Mouse (Mus musculus) limb, embryonic 12.5 days (tissue): ENCODE measurements around the gene Psma1. TPM values are rescaled to one million over a fixed set of nuclear protein-coding genes. Genes with fewer than 3 reads are reported as not detected.

Source experiments
- ATAC-seq: fragments of 200-750 bp; cut with Nextera tagmentation; 2 replicates; pipeline ENCODE4 v1.8.0; 2017; ENCODE audit warnings: low read depth, moderate TSS enrichment; ENCODE audit not compliant: insufficient number of reproducible peaks, insufficient read depth, low FRiP score, low TSS enrichment
- H3K27ac ChIP-seq: fragments of 300-500 bp; sonication (generic); 2 replicates; pipeline ENCODE4 v1.5.1; 2016; ENCODE audit warnings: mild to moderate bottlenecking, moderate library complexity
- H3K27me3 ChIP-seq: fragments of 300-500 bp; sonication (generic); 2 replicates; pipeline ENCODE4 v1.6.1; 2016; ENCODE audit warnings: mild to moderate bottlenecking, moderate library complexity
- H3K36me3 ChIP-seq: fragments of 300-500 bp; sonication (generic); 2 replicates; pipeline ENCODE4 v1.6.1; 2016; ENCODE audit warnings: mild to moderate bottlenecking, moderate library complexity
- H3K4me1 ChIP-seq: fragments of 300-500 bp; sonication (generic); replicated peaks from 2 replicates; pipeline ENCODE4 v1.6.1; 2016
- H3K4me2 ChIP-seq: fragments of 300-500 bp; sonication (generic); 2 replicates; pipeline ENCODE4 v1.6.1; 2016; ENCODE audit warnings: mild to moderate bottlenecking, moderate library complexity
- H3K4me3 ChIP-seq: fragments of 300-500 bp; sonication (generic); replicated peaks from 2 replicates; pipeline ENCODE4 v1.5.1; 2016; ENCODE audit warnings: mild to moderate bottlenecking
- H3K9ac ChIP-seq: fragments of 300-500 bp; sonication (generic); replicated peaks from 2 replicates; pipeline ENCODE4 v1.6.1; 2016; ENCODE audit warnings: mild to moderate bottlenecking, moderate library complexity
- H3K9me3 ChIP-seq: fragments of 300-500 bp; sonication (generic); 2 replicates; pipeline ENCODE4 v1.6.1; 2016; ENCODE audit warnings: mild to moderate bottlenecking, moderate library complexity
- WGBS: fragments of 180-500 bp; shearing (Covaris S2); methylation state at CpG from one replicate; pipeline ENCODE4 v1.1.7; 2016; 5-methylcytosine and 5-hydroxymethylcytosine counted together
- polyA plus RNA-seq: library from polyadenylated mRNA; unstranded; fragments of >200 nt; fragmentation: Nextera tagmentation; extraction: Ambion mirVana; gene quantifications from 2 replicates; pipeline ENCODE4 v1.2.1, GENCODE M21; 2016

Psma1 gene
- polyA plus RNA-seq, 1 experiment from 2014 or later, result 430 TPM

- ATAC-seq, result no peak
- 93% methylated on average over 2 of the region's 2 CpGs for WGBS
- Histone ChIP-seq H3K4me1 (no peaks in the 10 kb centered on the region), H3K27me3 (no peaks in the 10 kb centered on the region), H3K4me3 (no peak overlapping the region), H3K27ac (no peak overlapping the region), H3K4me2 (no peak overlapping the region), H3K9ac (no peak overlapping the region), H3K36me3 (no peaks in the 10 kb centered on the region), H3K9me3 (no peaks in the 10 kb centered on the region)
Measured at GRCm38 (mm10) chr7:114300782-114301181, 24.9 kb upstream of the Psma1 start.

- H3K4me1 ChIP-seq, result no peaks in the 10 kb centered on the region
- no peaks in the 10 kb centered on the region for H3K27me3 ChIP-seq
- H3K27ac ChIP-seq, result no peak overlapping the region
- H3K4me3 ChIP-seq, result no peak overlapping the region
- no peak for ATAC-seq
- no peak overlapping the region for H3K9ac ChIP-seq
- H3K9me3 ChIP-seq, result no peaks in the 10 kb centered on the region
- H3K36me3 ChIP-seq, result no peaks in the 10 kb centered on the region
- 60% methylated on average over 4 of the region's 4 CpGs for WGBS
- no peak overlapping the region for H3K4me2 ChIP-seq
Measured at GRCm38 (mm10) chr7:114299247-114299646, 23.3 kb upstream of the Psma1 start.

GRCm38 (mm10) chr7:114294698-114295097 lies 18.8 kb upstream of the Psma1 start:
- H3K4me1 ChIP-seq, result 0 out of 2 replicates have a peak, but pooled peaks cover 12% of the 10 kb centered on the region
- H3K27ac ChIP-seq, result no peak overlapping the region
- H3K9ac ChIP-seq, result no peak overlapping the region
- H3K27me3 ChIP-seq, result no peaks in the 10 kb centered on the region
- H3K9me3 ChIP-seq, result no peaks in the 10 kb centered on the region
- no peak overlapping the region for H3K4me2 ChIP-seq
- WGBS, result 86% methylated on average over 5 of the region's 5 CpGs
- no peaks in the 10 kb centered on the region for H3K36me3 ChIP-seq
- H3K4me3 ChIP-seq, result no peak overlapping the region
- no peak for ATAC-seq

GRCm38 (mm10) chr7:114293903-114294302 lies 18.0 kb upstream of the Psma1 start:
- WGBS, result 76% methylated on average over 5 of the region's 5 CpGs
- H3K4me3 ChIP-seq, result no peak overlapping the region
- H3K27ac ChIP-seq, result no peak overlapping the region
- no peak for ATAC-seq
- no peaks in the 10 kb centered on the region for H3K9me3 ChIP-seq
- no peaks in the 10 kb centered on the region for H3K27me3 ChIP-seq
- no peaks in the 10 kb centered on the region for H3K36me3 ChIP-seq
- 0 out of 2 replicates have a peak, but pooled peaks cover 12% of the 10 kb centered on the region for H3K4me1 ChIP-seq
- no peak overlapping the region for H3K9ac ChIP-seq
- H3K4me2 ChIP-seq, result no peak overlapping the region

- Histone ChIP-seq H3K9me3 (no peaks in the 10 kb centered on the region), H3K9ac (no peak overlapping the region), H3K27me3 (no peaks in the 10 kb centered on the region), H3K4me2 (peak overlapping the region; percentile 36), H3K36me3 (no peaks in the 10 kb centered on the region), H3K27ac (no peak overlapping the region), H3K4me3 (no peak overlapping the region), H3K4me1 (0 out of 2 replicates have a peak, but pooled peaks cover 12% of the 10 kb centered on the region)
- no peak for ATAC-seq
- 18% methylated on average over 12 of the region's 12 CpGs for WGBS
Measured at GRCm38 (mm10) chr7:114292501-114292971, 16.6 kb upstream of the Psma1 start.

DNA sequence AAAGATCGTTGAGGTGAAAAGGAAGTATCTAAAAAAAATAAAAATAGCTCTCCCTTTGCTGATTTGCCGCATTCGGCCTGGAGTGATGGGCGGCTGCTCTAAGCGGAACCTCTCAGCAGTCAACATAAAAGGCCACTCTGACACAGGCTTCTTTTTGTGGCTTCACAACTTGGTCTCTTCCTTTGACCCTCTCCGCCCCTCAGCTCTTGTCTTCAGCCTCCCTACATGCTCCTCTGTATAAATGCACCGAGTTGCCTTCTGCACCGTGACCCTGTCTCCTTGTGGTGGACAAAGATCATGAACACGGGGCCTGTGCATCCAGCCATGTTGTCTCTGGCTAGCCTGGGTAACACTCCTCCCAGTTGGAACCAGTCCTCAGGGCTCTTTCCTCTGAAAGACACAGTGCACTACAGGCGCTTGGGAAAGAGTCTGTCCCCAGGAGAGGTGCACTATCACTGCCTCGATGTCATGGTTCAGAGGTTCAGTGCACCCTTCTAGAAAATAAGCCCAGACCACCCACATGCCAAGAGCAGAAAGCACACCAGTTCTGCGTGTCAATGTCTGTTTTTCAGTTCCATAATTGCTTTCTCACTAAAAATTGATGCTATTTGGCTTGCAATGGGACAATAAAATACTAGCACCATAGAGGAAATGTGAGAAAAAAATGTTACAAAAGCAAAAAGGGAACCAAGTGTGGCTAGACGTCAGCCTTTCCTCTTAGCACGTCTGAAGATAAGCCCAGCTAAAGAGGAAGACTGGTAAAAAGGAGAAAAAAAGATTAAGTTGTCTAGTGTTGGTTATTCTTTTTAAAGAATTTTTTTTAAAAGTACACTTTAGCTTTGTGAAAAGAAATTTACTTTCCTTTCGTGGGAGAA lies 15.8 kb upstream of the Psma1 start:
- no peak for ATAC-seq
- H3K4me3 ChIP-seq, result no peak overlapping the region
- no peaks in the 10 kb centered on the region for H3K36me3 ChIP-seq
- H3K27me3 ChIP-seq, result no peaks in the 10 kb centered on the region
- WGBS, result 64% methylated on average over 15 of the region's 15 CpGs
- no peak overlapping the region for H3K4me2 ChIP-seq
- H3K4me1 ChIP-seq, result 0 out of 2 replicates have a peak, but pooled peaks cover 12% of the 10 kb centered on the region
- no peaks in the 10 kb centered on the region for H3K9me3 ChIP-seq
- H3K27ac ChIP-seq, result no peak overlapping the region
- no peak overlapping the region for H3K9ac ChIP-seq

- Histone ChIP-seq H3K4me3 (no peak overlapping the region), H3K27ac (no peak overlapping the region), H3K27me3 (no peaks in the 10 kb centered on the region), H3K4me1 (0 out of 2 replicates have a peak, but pooled peaks cover 12% of the 10 kb centered on the region), H3K9ac (no peak overlapping the region), H3K36me3 (no peaks in the 10 kb centered on the region), H3K9me3 (no peaks in the 10 kb centered on the region), H3K4me2 (no peak overlapping the region)
- ATAC-seq, result no peak
- 55% methylated on average over 5 of the region's 5 CpGs for WGBS
Measured at GRCm38 (mm10) chr7:114290078-114290506, 14.2 kb upstream of the Psma1 start.

DNA sequence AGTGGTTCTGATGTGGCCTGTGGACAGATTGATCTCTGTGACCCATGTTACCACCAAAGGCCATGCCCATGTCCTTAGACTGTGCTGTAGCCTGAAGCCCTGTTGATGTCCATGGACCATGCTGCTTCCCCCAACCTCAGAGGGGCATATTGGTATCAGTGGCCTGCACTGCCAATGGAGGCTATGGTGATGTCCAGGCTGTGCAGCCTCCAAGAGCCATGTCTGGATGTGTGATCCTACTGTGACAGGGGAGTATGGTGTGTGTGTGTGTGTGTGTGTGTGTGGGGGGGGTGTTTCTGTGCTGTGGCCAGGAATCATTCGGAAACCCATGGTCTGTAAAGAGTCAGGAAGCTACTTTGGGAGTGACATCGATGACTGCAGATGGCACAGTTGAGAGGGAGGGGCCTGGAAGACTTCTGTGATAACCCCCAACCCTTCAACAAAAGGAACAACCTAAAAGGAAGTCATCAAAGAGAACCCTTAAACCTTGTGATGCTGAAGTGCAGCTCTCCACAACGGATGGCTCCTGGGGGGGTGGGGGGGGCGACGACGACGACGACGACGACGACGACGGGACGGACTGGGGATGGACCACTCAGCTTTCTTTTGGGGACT lies 8.5 kb upstream of the Psma1 start:
- 89% methylated on average over 14 of the region's 14 CpGs for WGBS
- no peak overlapping the region for H3K9ac ChIP-seq
- no peaks in the 10 kb centered on the region for H3K4me1 ChIP-seq
- H3K9me3 ChIP-seq, result no peaks in the 10 kb centered on the region
- H3K4me2 ChIP-seq, result no peak overlapping the region
- H3K27me3 ChIP-seq, result no peaks in the 10 kb centered on the region
- no peak overlapping the region for H3K4me3 ChIP-seq
- H3K27ac ChIP-seq, result no peak overlapping the region
- H3K36me3 ChIP-seq, result no peaks in the 10 kb centered on the region
- ATAC-seq, result no peak

GRCm38 (mm10) chr7:114283006-114283405 lies 7.1 kb upstream of the Psma1 start:
- H3K27ac ChIP-seq, result no peak overlapping the region
- no peak for ATAC-seq
- no peak overlapping the region for H3K4me2 ChIP-seq

GRCm38 (mm10) chr7:114281671-114282070 lies 5.8 kb upstream of the Psma1 start:
- H3K36me3 ChIP-seq, result no peaks in the 10 kb centered on the region
- no peak for ATAC-seq
- no peak overlapping the region for H3K4me2 ChIP-seq
- WGBS, result 59% methylated on average over 3 of the region's 3 CpGs
- no peaks in the 10 kb centered on the region for H3K9me3 ChIP-seq
- H3K27me3 ChIP-seq, result no peaks in the 10 kb centered on the region
- H3K4me1 ChIP-seq, result 0 out of 2 replicates have a peak, but pooled peaks cover 3% of the 10 kb centered on the region
- no peak overlapping the region for H3K4me3 ChIP-seq
- H3K9ac ChIP-seq, result no peak overlapping the region
- H3K27ac ChIP-seq, result no peak overlapping the region

More at GRCm38 (mm10) chr7:114283006-114283405, 7.1 kb upstream of the Psma1 start:
- H3K4me3 ChIP-seq, result no peak overlapping the region
- no peaks in the 10 kb centered on the region for H3K9me3 ChIP-seq
- H3K9ac ChIP-seq, result no peak overlapping the region
- no peaks in the 10 kb centered on the region for H3K4me1 ChIP-seq
- 77% methylated on average over 9 of the region's 9 CpGs for WGBS
- no peaks in the 10 kb centered on the region for H3K36me3 ChIP-seq
- H3K27me3 ChIP-seq, result no peaks in the 10 kb centered on the region

DNA sequence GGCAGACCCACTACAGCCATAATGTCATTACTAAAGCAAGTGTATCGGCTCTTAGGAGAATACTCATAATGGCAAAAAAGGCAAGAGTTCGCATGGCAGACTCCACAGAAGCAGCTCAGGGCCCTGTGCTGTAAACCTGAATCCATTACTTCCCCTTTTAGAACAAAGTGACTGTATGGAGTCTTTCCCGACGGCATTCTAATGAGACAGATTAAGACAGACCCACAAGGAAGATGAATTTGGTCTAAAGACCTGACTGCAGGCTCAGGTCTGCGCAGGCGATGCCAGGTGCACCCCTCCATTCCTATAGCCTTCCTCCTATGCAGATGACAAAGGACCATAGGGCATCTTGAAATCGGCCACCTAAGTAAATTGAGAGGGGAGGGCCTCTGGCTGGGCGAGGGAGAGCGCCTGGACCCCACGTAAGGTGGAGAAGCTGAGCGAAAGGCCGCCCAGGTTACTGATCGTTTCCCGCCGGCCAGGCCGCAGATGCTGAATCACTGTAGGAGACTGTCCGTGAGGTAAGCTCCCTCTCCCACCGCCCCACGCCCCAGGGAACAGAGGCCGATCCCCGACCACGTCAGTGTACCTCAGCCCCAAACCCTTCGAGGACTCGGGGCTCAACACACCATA lies 430 bp downstream of the Psma1 start:
- H3K4me3 ChIP-seq, result peak overlapping the region; percentile 88
- H3K36me3 ChIP-seq, result peaks cover 38% of the 10 kb centered on the region
- H3K4me2 ChIP-seq, result peak overlapping the region; percentile 84
- H3K9me3 ChIP-seq, result no peaks in the 10 kb centered on the region
- H3K9ac ChIP-seq, result peak overlapping the region; percentile 90
- no peaks in the 10 kb centered on the region for H3K27me3 ChIP-seq
- 2% methylated on average over 24 of the region's 24 CpGs for WGBS
- ATAC-seq, result no peak; the same call in 1 of the 2 replicates
- H3K4me1 ChIP-seq, result peaks cover 7% of the 10 kb centered on the region
- H3K27ac ChIP-seq, result peak overlapping the region; percentile 64; the same call in 1 of the 2 replicates
